Mouse (Mus musculus) kidney, postnatal 4 days (tissue): ENCODE measurements around the gene Rara.

ENCODE experiments used
- DNase-seq, 2 experiments: peaks; one replicate each; pipeline ENCODE4 v3.0.0; 2021; ENCODE audit warnings: mixed read lengths in 2 of 2

Rara gene

GRCm38 (mm10) chr11:99010124-99010523, 82.5 kb downstream of the Rara start:
- DNase-seq = no peak

GRCm38 (mm10) chr11:99010706-99011105, 83.1 kb downstream of the Rara start:
- no peak for DNase-seq

- no peak for DNase-seq
These were observed 86.2 kb downstream of the Rara start for GRCm38 (mm10) chr11:99013856-99014255.

GRCm38 (mm10) chr11:99019844-99020243, 92.2 kb downstream of the Rara start:
- no peak for DNase-seq

GRCm38 (mm10) chr11:99022384-99022933, 94.8 kb downstream of the Rara start:
- no peak for DNase-seq

GRCm38 (mm10) chr11:99023094-99023493, 95.5 kb downstream of the Rara start:
- DNase-seq = no peak

- peak; percentile 85 to 89 for DNase-seq
These were observed 96.2 kb downstream of the Rara start, which contains the start of gene Top2a for GRCm38 (mm10) chr11:99023500-99024467. Gene Top2a (minus strand): TSS chr11:99024189.
